Mouse (Mus musculus) neural tube, embryonic 15.5 days (tissue): ENCODE measurements around the gene Sfmbt1. TPM values are rescaled to one million over a fixed set of nuclear protein-coding genes. Genes with fewer than 3 reads are reported as not detected.

Source experiments
- ATAC-seq: fragments of 200-750 bp; cut with Nextera tagmentation; 2 replicates; pipeline ENCODE4 v1.8.0; 2017; ENCODE audit warnings: mild to moderate bottlenecking, moderate TSS enrichment, moderate library complexity; ENCODE audit not compliant: low FRiP score
- H3K27ac ChIP-seq: fragments of 300-500 bp; sonication (generic); replicated peaks from 2 replicates; pipeline ENCODE4 v1.5.1; 2015; ENCODE audit warnings: mild to moderate bottlenecking, inconsistent platforms
- H3K27me3 ChIP-seq: fragments of 300-500 bp; sonication (generic); replicated peaks from 2 replicates; pipeline ENCODE4 v1.6.1; 2015; ENCODE audit warnings: inconsistent platforms
- H3K36me3 ChIP-seq: fragments of 300-500 bp; sonication (generic); 2 replicates; pipeline ENCODE4 v1.6.1; 2015; ENCODE audit warnings: inconsistent platforms
- H3K4me1 ChIP-seq: fragments of 300-500 bp; sonication (generic); 2 replicates; pipeline ENCODE4 v1.6.1; 2015; ENCODE audit warnings: inconsistent platforms
- H3K4me2 ChIP-seq: fragments of 300-500 bp; sonication (generic); 2 replicates; pipeline ENCODE4 v1.6.1; 2015; ENCODE audit warnings: inconsistent platforms, mild to moderate bottlenecking, moderate library complexity
- H3K4me3 ChIP-seq: fragments of 300-500 bp; sonication (generic); replicated peaks from 2 replicates; pipeline ENCODE4 v1.5.1; 2015; ENCODE audit warnings: mild to moderate bottlenecking, inconsistent platforms
- H3K9ac ChIP-seq: fragments of 300-500 bp; sonication (generic); replicated peaks from 2 replicates; pipeline ENCODE4 v1.6.1; 2015; ENCODE audit warnings: mild to moderate bottlenecking, inconsistent platforms
- H3K9me3 ChIP-seq: fragments of 300-500 bp; sonication (generic); replicated peaks from 2 replicates; pipeline ENCODE4 v1.6.1; 2016; ENCODE audit warnings: inconsistent platforms
- WGBS: fragments of 180-500 bp; shearing (Covaris S2); methylation state at CpG from one replicate; pipeline ENCODE4 v1.1.7; 2015; ENCODE audit warnings: mixed read lengths; 5-methylcytosine and 5-hydroxymethylcytosine counted together
- polyA plus RNA-seq: library from polyadenylated mRNA; unstranded; fragments of >200 nt; fragmentation: Nextera tagmentation; extraction: Ambion mirVana; gene quantifications from 2 replicates; pipeline ENCODE4 v1.2.1, GENCODE M21; 2015

Sfmbt1 gene
- polyA plus RNA-seq, 1 experiment from 2014 or later: 13.7 TPM

GRCm38 (mm10) chr14:30826174-30827140 is 111.8 kb downstream of the Sfmbt1 start:
- Histone ChIP-seq H3K4me3 (peak overlapping the region; percentile 93), H3K27ac (peak overlapping the region; percentile 83; the same call in 1 of the 2 replicates), H3K9ac (peak overlapping the region; percentile 89), H3K4me1 (peaks cover 24% of the 10 kb centered on the region), H3K4me2 (peak overlapping the region; percentile 79), H3K27me3 (no peaks in the 10 kb centered on the region), H3K36me3 (no peaks in the 10 kb centered on the region), H3K9me3 (no peaks in the 10 kb centered on the region)
- peak; percentile 18; the same call in 1 of the 2 replicates for ATAC-seq
- WGBS: 18% methylated on average over 17 of the region's 17 CpGs

GRCm38 (mm10) chr14:30827480-30827879 is 112.8 kb downstream of the Sfmbt1 start:
- WGBS: 80% methylated on average over 4 of the region's 4 CpGs
- no peak overlapping the region for H3K4me3 ChIP-seq
- H3K4me2 ChIP-seq: 0 out of 2 replicates have a peak overlapping the region, but pooled peaks have one; percentile 79
- H3K36me3 ChIP-seq: no peaks in the 10 kb centered on the region
- ATAC-seq: no peak
- peaks cover 24% of the 10 kb centered on the region for H3K4me1 ChIP-seq
- H3K9ac ChIP-seq: no peak overlapping the region
- H3K27ac ChIP-seq: no peak overlapping the region
- H3K27me3 ChIP-seq: no peaks in the 10 kb centered on the region
- no peaks in the 10 kb centered on the region for H3K9me3 ChIP-seq

DNA sequence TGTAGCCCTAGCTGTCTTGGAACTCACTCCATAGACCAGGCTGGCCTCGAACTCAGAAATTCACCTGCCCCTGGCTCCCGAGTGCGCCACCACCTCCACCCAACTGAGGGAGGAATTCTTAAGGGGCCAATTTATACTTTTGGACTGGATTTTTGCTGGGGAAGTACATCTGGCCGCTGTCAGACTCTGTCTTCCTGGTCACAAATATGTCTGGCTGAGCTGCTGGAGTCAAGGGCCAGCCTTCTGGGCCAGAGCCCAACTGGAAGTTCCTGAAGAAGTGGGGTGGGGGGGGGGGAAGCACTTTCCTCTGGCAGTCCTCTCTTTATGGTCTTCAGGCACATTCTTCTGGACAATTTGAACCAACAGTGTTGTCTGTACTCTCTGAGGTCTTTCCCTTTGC is 113.4 kb downstream of the Sfmbt1 start:
- Histone ChIP-seq H3K27ac (no peak overlapping the region), H3K4me2 (no peak overlapping the region), H3K27me3 (no peaks in the 10 kb centered on the region), H3K36me3 (no peaks in the 10 kb centered on the region), H3K9me3 (no peaks in the 10 kb centered on the region), H3K9ac (no peak overlapping the region), H3K4me1 (peaks cover 24% of the 10 kb centered on the region), H3K4me3 (no peak overlapping the region)
- 88% methylated on average over 4 of the region's 4 CpGs for WGBS
- ATAC-seq: no peak

DNA sequence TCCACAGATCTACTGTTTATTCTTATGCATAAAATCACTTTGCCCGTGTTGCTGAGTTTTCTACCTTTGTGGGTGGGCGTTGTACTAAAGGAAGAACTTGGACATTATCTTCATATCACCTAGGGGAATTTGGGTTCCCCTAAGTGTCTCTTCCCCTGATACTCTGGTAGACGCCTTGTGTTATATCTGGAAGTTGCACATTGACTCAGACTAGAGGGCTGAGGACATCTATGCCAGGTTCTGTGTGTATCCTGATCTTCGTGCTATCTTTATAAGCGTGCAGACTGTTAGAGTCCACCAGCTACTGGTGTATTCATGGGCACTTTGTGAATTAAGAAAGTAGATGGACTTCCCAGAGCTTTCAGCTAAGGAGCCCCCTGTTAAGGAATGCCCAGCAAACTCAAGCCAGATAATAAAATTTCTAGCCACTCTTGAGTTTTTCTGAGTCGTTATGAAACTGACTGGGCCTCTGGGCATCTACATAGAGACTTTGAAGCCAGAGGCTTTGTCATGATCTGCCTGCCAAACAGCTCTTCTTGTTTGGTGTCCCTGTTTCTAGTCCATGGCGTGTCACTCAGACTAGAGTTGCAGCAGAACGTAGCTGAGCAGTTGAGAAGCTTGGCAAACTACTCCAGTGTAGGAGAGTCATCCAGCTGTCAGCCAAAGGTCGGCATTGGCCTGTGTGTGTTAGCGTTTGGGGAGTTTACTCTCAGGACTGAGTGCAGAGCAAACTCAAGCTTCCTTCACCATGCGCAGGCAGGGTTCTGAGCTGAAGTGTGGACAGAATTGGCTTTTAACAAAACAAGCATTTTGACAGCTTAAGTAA is 114.2 kb downstream of the Sfmbt1 start:
- no peak overlapping the region for H3K4me3 ChIP-seq
- no peaks in the 10 kb centered on the region for H3K9me3 ChIP-seq
- no peaks in the 10 kb centered on the region for H3K27me3 ChIP-seq
- WGBS: 89% methylated on average over 11 of the region's 11 CpGs
- no peak for ATAC-seq
- peaks cover 24% of the 10 kb centered on the region for H3K4me1 ChIP-seq
- H3K36me3 ChIP-seq: no peaks in the 10 kb centered on the region
- H3K27ac ChIP-seq: no peak overlapping the region
- H3K9ac ChIP-seq: no peak overlapping the region
- H3K4me2 ChIP-seq: no peak overlapping the region

- Histone ChIP-seq H3K4me3 (no peak overlapping the region), H3K27ac (no peak overlapping the region), H3K9ac (no peak overlapping the region), H3K36me3 (peaks cover 8% of the 10 kb centered on the region; the same call in 1 of the 2 replicates), H3K4me1 (no peaks in the 10 kb centered on the region), H3K27me3 (no peaks in the 10 kb centered on the region), H3K4me2 (no peak overlapping the region), H3K9me3 (no peaks in the 10 kb centered on the region)
- WGBS: 88% methylated on average over 14 of the region's 14 CpGs
- no peak for ATAC-seq
These were observed 122.9 kb downstream of the Sfmbt1 start for GRCm38 (mm10) chr14:30837416-30837996.

- Histone ChIP-seq H3K27me3 (no peaks in the 10 kb centered on the region), H3K9me3 (no peaks in the 10 kb centered on the region), H3K36me3 (no peaks in the 10 kb centered on the region), H3K9ac (no peak overlapping the region), H3K4me2 (no peak overlapping the region), H3K27ac (no peak overlapping the region), H3K4me3 (no peak overlapping the region), H3K4me1 (no peaks in the 10 kb centered on the region)
- ATAC-seq: no peak
- WGBS: 88% methylated on average over 3 of the region's 3 CpGs
These were observed 129.1 kb downstream of the Sfmbt1 start for GRCm38 (mm10) chr14:30843701-30844100.

- no peak for ATAC-seq
- Histone ChIP-seq H3K4me3 (no peak overlapping the region), H3K4me2 (no peak overlapping the region), H3K9ac (no peak overlapping the region), H3K36me3 (no peaks in the 10 kb centered on the region), H3K27ac (no peak overlapping the region), H3K9me3 (no peaks in the 10 kb centered on the region), H3K27me3 (no peaks in the 10 kb centered on the region), H3K4me1 (no peaks in the 10 kb centered on the region)
- WGBS: 83% methylated on average over 5 of the region's 5 CpGs
These were observed 135.9 kb downstream of the Sfmbt1 start for GRCm38 (mm10) chr14:30850504-30850903.

DNA sequence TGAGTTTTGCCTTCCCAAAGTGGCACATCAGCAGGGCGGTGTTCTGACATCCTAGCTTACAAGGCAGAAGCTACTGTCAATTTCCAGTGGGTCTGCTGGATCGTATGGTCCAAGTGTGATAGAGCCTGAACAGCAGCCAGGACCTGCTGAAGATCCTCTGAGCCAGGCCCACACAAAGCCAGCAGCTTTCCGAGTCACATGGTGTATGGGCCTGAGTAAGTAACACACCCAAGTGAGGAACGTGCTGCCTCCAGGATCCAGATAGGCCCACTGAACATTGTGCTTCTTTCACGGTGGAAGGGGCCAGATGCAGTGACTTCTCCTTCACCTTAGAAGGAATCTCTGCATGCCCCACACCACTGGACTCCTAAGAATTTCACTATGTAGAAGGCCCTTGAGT is 137.7 kb downstream of the Sfmbt1 start:
- Histone ChIP-seq H3K4me1 (no peaks in the 10 kb centered on the region), H3K27ac (no peak overlapping the region), H3K27me3 (no peaks in the 10 kb centered on the region), H3K9ac (no peak overlapping the region), H3K36me3 (no peaks in the 10 kb centered on the region), H3K4me2 (no peak overlapping the region), H3K4me3 (no peak overlapping the region), H3K9me3 (no peaks in the 10 kb centered on the region)
- no peak for ATAC-seq
- 96% methylated on average over 5 of the region's 5 CpGs for WGBS

DNA sequence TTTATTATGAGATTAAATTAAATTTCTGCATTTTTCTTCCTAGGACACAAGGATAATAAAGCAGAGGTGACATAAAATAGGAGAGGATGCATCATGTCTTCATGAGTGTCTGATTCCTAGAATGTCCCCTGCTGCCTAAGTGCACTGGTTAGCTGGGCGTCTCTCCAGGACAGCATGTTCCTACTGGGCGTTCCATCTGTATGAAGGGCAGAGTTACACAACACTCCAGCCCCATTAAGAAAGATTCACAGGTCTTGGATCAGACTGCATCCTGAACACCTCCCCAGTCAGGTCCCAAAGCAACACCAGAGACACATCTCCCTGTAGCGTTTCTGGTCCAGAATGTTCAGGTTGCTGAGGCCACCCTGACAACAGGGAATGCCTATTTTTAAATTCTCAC is 140.7 kb downstream of the Sfmbt1 start:
- no peak for ATAC-seq
- no peaks in the 10 kb centered on the region for H3K36me3 ChIP-seq
- H3K9me3 ChIP-seq: no peaks in the 10 kb centered on the region
- H3K4me3 ChIP-seq: no peak overlapping the region
- H3K4me2 ChIP-seq: no peak overlapping the region
- H3K27me3 ChIP-seq: no peaks in the 10 kb centered on the region
- H3K4me1 ChIP-seq: no peaks in the 10 kb centered on the region
- H3K27ac ChIP-seq: no peak overlapping the region
- WGBS: 95% methylated on average over 3 of the region's 3 CpGs
- H3K9ac ChIP-seq: no peak overlapping the region

DNA sequence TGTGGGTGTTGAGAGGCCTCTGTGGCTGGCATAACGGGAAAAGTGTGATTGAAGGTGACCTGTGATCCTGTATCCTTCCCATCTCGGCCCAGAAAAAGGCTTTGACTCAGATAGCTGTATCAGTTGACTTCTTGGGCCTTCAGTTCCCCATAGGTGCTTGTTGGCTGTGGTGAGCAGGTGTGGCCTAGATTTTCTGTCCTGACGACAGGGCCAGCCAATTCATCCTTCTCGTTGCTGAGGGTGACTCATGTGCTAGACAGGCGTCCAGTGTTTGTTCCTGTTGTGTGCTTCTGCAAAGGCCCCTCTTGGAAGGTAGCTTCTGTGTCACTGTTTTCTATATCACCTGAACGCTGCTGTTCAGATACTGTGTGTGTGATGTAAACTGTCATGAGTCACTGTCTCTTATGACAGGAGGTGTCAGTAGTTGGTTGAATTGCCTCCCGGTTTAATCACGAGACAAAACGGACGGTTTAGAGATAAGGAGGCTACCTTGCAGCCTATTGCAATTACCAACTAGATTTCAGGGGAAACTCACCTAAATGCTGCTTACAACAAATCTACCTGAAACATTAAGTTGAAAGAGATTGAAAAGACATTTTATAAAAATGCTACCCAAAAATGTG is 142.3 kb downstream of the Sfmbt1 start:
- no peak for ATAC-seq

DNA sequence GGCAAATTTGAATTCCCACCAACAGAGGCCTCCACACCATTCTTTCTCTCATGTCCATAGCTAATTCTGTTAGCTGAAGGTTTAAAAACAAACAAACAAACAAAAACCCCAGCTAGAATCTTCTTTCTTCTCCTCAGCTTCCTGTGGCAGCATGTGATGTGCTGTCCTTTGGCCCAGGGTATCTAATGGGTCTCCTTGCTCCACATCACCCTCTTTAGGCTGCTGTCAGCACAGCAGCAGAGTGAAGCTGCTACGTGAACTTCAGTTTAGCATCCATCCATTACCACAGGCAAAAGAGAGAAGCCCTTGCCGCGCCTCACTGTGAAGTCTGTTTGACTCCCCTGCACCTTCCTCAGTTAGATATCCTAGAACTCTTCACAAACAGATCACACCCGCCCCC is 143.3 kb downstream of the Sfmbt1 start:
- H3K9ac ChIP-seq: no peak overlapping the region
- H3K27me3 ChIP-seq: no peaks in the 10 kb centered on the region
- no peaks in the 10 kb centered on the region for H3K36me3 ChIP-seq
- no peak overlapping the region for H3K4me3 ChIP-seq
- ATAC-seq: no peak
- no peak overlapping the region for H3K4me2 ChIP-seq
- no peak overlapping the region for H3K27ac ChIP-seq
- WGBS: 77% methylated on average over 4 of the region's 4 CpGs
- H3K4me1 ChIP-seq: no peaks in the 10 kb centered on the region
- H3K9me3 ChIP-seq: no peaks in the 10 kb centered on the region

More for the DNA sequence above, 142.3 kb downstream of the Sfmbt1 start:
- H3K4me1 ChIP-seq: no peaks in the 10 kb centered on the region
- H3K9me3 ChIP-seq: no peaks in the 10 kb centered on the region
- no peak overlapping the region for H3K27ac ChIP-seq
- H3K36me3 ChIP-seq: no peaks in the 10 kb centered on the region
- no peak overlapping the region for H3K4me3 ChIP-seq
- WGBS: 87% methylated on average over 10 of the region's 10 CpGs
- no peaks in the 10 kb centered on the region for H3K27me3 ChIP-seq
- no peak overlapping the region for H3K9ac ChIP-seq
- no peak overlapping the region for H3K4me2 ChIP-seq
